Mouse (Mus musculus): Measurements from ENCODE around the gene Micall1. TPM values are rescaled to one million over a fixed set of nuclear protein-coding genes. Genes with fewer than 3 reads are reported as not detected.

The Micall1 gene
- polyA plus RNA-seq, 1 experiment from 2014 or later = 12.5 TPM

- Histone ChIP-seq H3K27ac (ENCODE audit: low read length) (no peak overlapping the region), H3K27me3 (ENCODE audit: control insufficient read depth, insufficient read depth, low read length) (no peaks in the 10 kb centered on the region), H3K9ac (replicated peaks; ENCODE audit: low read depth, low read length) (no peak overlapping the region), H3K4me2 (replicated peaks; ENCODE audit: low read depth, low read length) (no peak overlapping the region), H3K4me1 (ENCODE audit: control insufficient read depth, insufficient read depth, low read length) (peaks cover 3% of the 10 kb centered on the region; the same call in 1 of the 2 replicates), H3K9me3 (ENCODE audit: control insufficient read depth, low read depth, low read length) (no peaks in the 10 kb centered on the region), H3K36me3 (ENCODE audit: control insufficient read depth, insufficient read depth, low read length) (peaks cover 23% of the 10 kb centered on the region), H3K4me3 (ENCODE audit: low read depth, low read length) (no peak overlapping the region)
- ATAC-seq (ENCODE audit: insufficient number of reproducible peaks, insufficient read depth, low FRiP score, low read depth) = no peak
- 62% methylated on average over 11 of the region's 11 CpGs for WGBS
Observed at GRCm38 (mm10) chr15:79135783-79136575, 27.3 kb downstream of the Micall1 start.

- no peak for ATAC-seq (ENCODE audit: insufficient number of reproducible peaks, insufficient read depth, low FRiP score, low read depth)
- Histone ChIP-seq H3K9me3 (ENCODE audit: control insufficient read depth, low read depth, low read length) (no peaks in the 10 kb centered on the region), H3K36me3 (ENCODE audit: control insufficient read depth, insufficient read depth, low read length) (peaks cover 6% of the 10 kb centered on the region; the same call in 1 of the 2 replicates), H3K4me1 (ENCODE audit: control insufficient read depth, insufficient read depth, low read length) (peaks cover 10% of the 10 kb centered on the region; the same call in 1 of the 2 replicates), H3K27ac (ENCODE audit: low read length) (no peak overlapping the region), H3K27me3 (ENCODE audit: control insufficient read depth, insufficient read depth, low read length) (no peaks in the 10 kb centered on the region), H3K9ac (replicated peaks; ENCODE audit: low read depth, low read length) (no peak overlapping the region), H3K4me3 (ENCODE audit: low read depth, low read length) (no peak overlapping the region), H3K4me2 (replicated peaks; ENCODE audit: low read depth, low read length) (no peak overlapping the region)
- WGBS = 61% methylated on average over 10 of the region's 10 CpGs
Observed at GRCm38 (mm10) chr15:79139640-79140039, 30.9 kb downstream of the Micall1 start.

GRCm38 (mm10) chr15:79140866-79141565, 32.3 kb downstream of the Micall1 start, which contains the start of the genes Polr2f and 1700088E04Rik:
TSS of gene Polr2f (plus strand) at chr15:79141009.
TSS of gene 1700088E04Rik (minus strand) at chr15:79141253.
- Histone ChIP-seq H3K4me1 (ENCODE audit: control insufficient read depth, insufficient read depth, low read length) (peaks cover 10% of the 10 kb centered on the region; the same call in 1 of the 2 replicates), H3K9me3 (ENCODE audit: control insufficient read depth, low read depth, low read length) (no peaks in the 10 kb centered on the region), H3K9ac (replicated peaks; ENCODE audit: low read depth, low read length) (peak within 1 kb of the TSS; percentile 81), H3K4me3 (ENCODE audit: low read depth, low read length) (peak within 1 kb of the TSS; percentile 96), H3K27me3 (ENCODE audit: control insufficient read depth, insufficient read depth, low read length) (no peaks in the 10 kb centered on the region), H3K27ac (ENCODE audit: low read length) (no peak within 1 kb of the TSS), H3K4me2 (replicated peaks; ENCODE audit: low read depth, low read length) (peak within 1 kb of the TSS; percentile 97), H3K36me3 (ENCODE audit: control insufficient read depth, insufficient read depth, low read length) (peaks cover 19% of the 10 kb centered on the region)
- peak; percentile 90 for ATAC-seq (ENCODE audit: insufficient number of reproducible peaks, insufficient read depth, low FRiP score, low read depth)
- under 1% methylated on average over 57 of the region's 57 CpGs for WGBS

GRCm38 (mm10) chr15:79141566-79141917, 32.8 kb downstream of the Micall1 start:
- Histone ChIP-seq H3K9ac (replicated peaks; ENCODE audit: low read depth, low read length) (peak overlapping the region; percentile 81), H3K4me1 (ENCODE audit: control insufficient read depth, insufficient read depth, low read length) (peaks cover 10% of the 10 kb centered on the region; the same call in 1 of the 2 replicates), H3K4me3 (ENCODE audit: low read depth, low read length) (peak overlapping the region; percentile 96), H3K9me3 (ENCODE audit: control insufficient read depth, low read depth, low read length) (no peaks in the 10 kb centered on the region), H3K36me3 (ENCODE audit: control insufficient read depth, insufficient read depth, low read length) (peaks cover 23% of the 10 kb centered on the region), H3K27me3 (ENCODE audit: control insufficient read depth, insufficient read depth, low read length) (no peaks in the 10 kb centered on the region), H3K27ac (ENCODE audit: low read length) (no peak overlapping the region), H3K4me2 (replicated peaks; ENCODE audit: low read depth, low read length) (peak overlapping the region; percentile 97)
- under 1% methylated on average over 7 of the region's 7 CpGs for WGBS
- no peak for ATAC-seq (ENCODE audit: insufficient number of reproducible peaks, insufficient read depth, low FRiP score, low read depth)

- no peak overlapping the region for H3K4me2 ChIP-seq (replicated peaks; ENCODE audit: low read depth, low read length)
Observed at GRCm38 (mm10) chr15:79143316-79143715, 34.6 kb downstream of the Micall1 start.

GRCm38 (mm10) chr15:79144021-79144420, 35.3 kb downstream of the Micall1 start:
- WGBS = 61% methylated on average over 8 of the region's 8 CpGs
- Histone ChIP-seq H3K4me1 (ENCODE audit: control insufficient read depth, insufficient read depth, low read length) (peaks cover 10% of the 10 kb centered on the region; the same call in 1 of the 2 replicates), H3K27ac (ENCODE audit: low read length) (no peak overlapping the region), H3K27me3 (ENCODE audit: control insufficient read depth, insufficient read depth, low read length) (no peaks in the 10 kb centered on the region), H3K9ac (replicated peaks; ENCODE audit: low read depth, low read length) (no peak overlapping the region), H3K36me3 (ENCODE audit: control insufficient read depth, insufficient read depth, low read length) (peaks cover 38% of the 10 kb centered on the region), H3K4me2 (replicated peaks; ENCODE audit: low read depth, low read length) (no peak overlapping the region), H3K4me3 (ENCODE audit: low read depth, low read length) (no peak overlapping the region), H3K9me3 (ENCODE audit: control insufficient read depth, low read depth, low read length) (no peaks in the 10 kb centered on the region)
- ATAC-seq (ENCODE audit: insufficient number of reproducible peaks, insufficient read depth, low FRiP score, low read depth) = no peak

More at GRCm38 (mm10) chr15:79143316-79143715, 34.6 kb downstream of the Micall1 start:
- WGBS = 82% methylated on average over 12 of the region's 12 CpGs
- Histone ChIP-seq H3K36me3 (ENCODE audit: control insufficient read depth, insufficient read depth, low read length) (peaks cover 37% of the 10 kb centered on the region), H3K9ac (replicated peaks; ENCODE audit: low read depth, low read length) (no peak overlapping the region), H3K27me3 (ENCODE audit: control insufficient read depth, insufficient read depth, low read length) (no peaks in the 10 kb centered on the region), H3K9me3 (ENCODE audit: control insufficient read depth, low read depth, low read length) (no peaks in the 10 kb centered on the region), H3K4me3 (ENCODE audit: low read depth, low read length) (no peak overlapping the region), H3K27ac (ENCODE audit: low read length) (no peak overlapping the region), H3K4me1 (ENCODE audit: control insufficient read depth, insufficient read depth, low read length) (peaks cover 10% of the 10 kb centered on the region; the same call in 1 of the 2 replicates)
- no peak for ATAC-seq (ENCODE audit: insufficient number of reproducible peaks, insufficient read depth, low FRiP score, low read depth)

GRCm38 (mm10) chr15:79145522-79145921, 36.8 kb downstream of the Micall1 start:
- no peak for ATAC-seq (ENCODE audit: insufficient number of reproducible peaks, insufficient read depth, low FRiP score, low read depth)
- Histone ChIP-seq H3K27me3 (ENCODE audit: control insufficient read depth, insufficient read depth, low read length) (no peaks in the 10 kb centered on the region), H3K36me3 (ENCODE audit: control insufficient read depth, insufficient read depth, low read length) (peaks cover 41% of the 10 kb centered on the region), H3K4me2 (replicated peaks; ENCODE audit: low read depth, low read length) (no peak overlapping the region), H3K9me3 (ENCODE audit: control insufficient read depth, low read depth, low read length) (no peaks in the 10 kb centered on the region), H3K4me3 (ENCODE audit: low read depth, low read length) (no peak overlapping the region), H3K4me1 (ENCODE audit: control insufficient read depth, insufficient read depth, low read length) (peaks cover 9% of the 10 kb centered on the region; the same call in 1 of the 2 replicates), H3K9ac (replicated peaks; ENCODE audit: low read depth, low read length) (no peak overlapping the region), H3K27ac (ENCODE audit: low read length) (no peak overlapping the region)
- WGBS = 86% methylated on average over 7 of the region's 7 CpGs

- H3K4me3 ChIP-seq (ENCODE audit: low read depth, low read length) = no peak overlapping the region
- no peak overlapping the region for H3K4me2 ChIP-seq (replicated peaks; ENCODE audit: low read depth, low read length)
- peak; percentile 42; the same call in 1 of the 2 replicates for ATAC-seq (ENCODE audit: insufficient number of reproducible peaks, insufficient read depth, low FRiP score, low read depth)
- H3K27ac ChIP-seq (ENCODE audit: low read length) = no peak overlapping the region
- no peaks in the 10 kb centered on the region for H3K27me3 ChIP-seq (ENCODE audit: control insufficient read depth, insufficient read depth, low read length)
- H3K36me3 ChIP-seq (ENCODE audit: control insufficient read depth, insufficient read depth, low read length) = peaks cover 56% of the 10 kb centered on the region
- H3K4me1 ChIP-seq (ENCODE audit: control insufficient read depth, insufficient read depth, low read length) = no peaks in the 10 kb centered on the region
- H3K9ac ChIP-seq (replicated peaks; ENCODE audit: low read depth, low read length) = no peak overlapping the region
- H3K9me3 ChIP-seq (ENCODE audit: control insufficient read depth, low read depth, low read length) = no peaks in the 10 kb centered on the region
- WGBS = 51% methylated on average over 7 of the region's 7 CpGs
Observed at GRCm38 (mm10) chr15:79148533-79148932, 39.8 kb downstream of the Micall1 start.
